Mouse (Mus musculus) cerebellum, postnatal 25 days (tissue): Measurements from ENCODE around the gene Gpr180.

Source experiments
- DNase-seq, 2 experiments: peaks; one replicate each; pipeline ENCODE4 v3.0.0; 2021; ENCODE audit warnings: mixed read lengths in 2 of 2

The Gpr180 gene

DNA sequence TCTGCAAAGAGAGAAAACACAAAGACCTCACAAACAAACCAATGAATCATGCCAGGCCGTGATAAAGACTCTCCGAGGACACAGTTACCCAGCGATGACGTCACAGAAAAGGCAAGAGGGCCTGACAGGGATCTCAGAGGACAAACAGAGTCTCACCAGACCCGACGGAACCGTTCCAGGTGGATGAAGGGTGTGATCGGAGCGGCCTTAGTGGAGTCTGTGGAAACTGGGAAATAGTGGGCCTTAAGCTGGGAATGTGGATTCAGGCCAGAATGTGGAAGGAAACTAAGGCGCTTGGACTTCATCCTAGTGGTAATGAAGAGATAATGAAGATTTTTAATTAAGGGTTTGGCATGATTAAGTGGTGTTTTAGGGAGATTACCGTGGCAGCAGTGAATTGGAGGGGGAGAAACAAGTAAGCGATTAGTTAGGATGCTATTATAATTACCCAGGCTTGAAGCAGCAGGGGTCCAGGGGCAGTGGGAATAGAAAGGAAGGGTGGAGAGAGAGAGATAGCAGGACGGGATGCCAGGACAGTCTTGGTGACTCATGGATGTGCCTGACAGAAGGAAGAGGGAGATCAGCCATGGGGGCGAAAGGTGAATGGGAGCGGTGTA is 75.3 kb downstream of the Gpr180 start:
- DNase-seq, result no peak
